Mouse (Mus musculus) adrenal gland, postnatal 25 days (tissue): ENCODE measurements at regions not wholly inside any gene's neighbourhood (a gene's known extent, or its start where the extent isn't known, plus 50 kb on each side); places are given as distances from the start of the nearest gene placed in this dataset.
A peak's percentile ranks its signal among the peaks of the same experiment; 100 is the strongest.
"Not testable (repeated sequence)": the region's sequence is repeated elsewhere in the genome, so short reads cannot be mapped to it uniquely, and the experiment has no call there.

Source experiments
- DNase-seq: peaks from one replicate; pipeline ENCODE4 v3.0.0; 2021; ENCODE audit warnings: mixed read lengths

- no peak for DNase-seq
Measured at GRCm38 (mm10) chr14:76964046-76964445, 72.5 kb upstream of the Ccdc122 start.

- DNase-seq: no peak
Measured at GRCm38 (mm10) chr14:76958875-76959274, 77.7 kb upstream of the Ccdc122 start.

- no peak for DNase-seq
Measured at GRCm38 (mm10) chr14:76957136-76957535, 79.4 kb upstream of the Ccdc122 start.

- DNase-seq: no peak
Measured at GRCm38 (mm10) chr14:76953171-76953570, 83.4 kb upstream of the Ccdc122 start.

- DNase-seq: peak; percentile 64
Measured at GRCm38 (mm10) chr14:76951450-76951849, 85.1 kb upstream of the Ccdc122 start.

- DNase-seq: no peak
Measured at GRCm38 (mm10) chr14:76949388-76949787, 87.2 kb upstream of the Ccdc122 start.

GRCm38 (mm10) chr14:76948948-76949347, 87.6 kb upstream of the Ccdc122 start:
- DNase-seq: peak; percentile 33

- no peak for DNase-seq
Measured at GRCm38 (mm10) chr14:76948481-76948880, 88.1 kb upstream of the Ccdc122 start.

- peak; percentile 54 for DNase-seq
Measured at GRCm38 (mm10) chr14:76947148-76947547, 89.4 kb upstream of the Ccdc122 start.

GRCm38 (mm10) chr14:76945626-76946025, 90.9 kb upstream of the Ccdc122 start:
- DNase-seq: no peak

GRCm38 (mm10) chr14:76941474-76942212, 94.9 kb upstream of the Ccdc122 start:
- DNase-seq: no peak

GRCm38 (mm10) chr14:76940507-76940906, 96.1 kb upstream of the Ccdc122 start:
- DNase-seq: no peak

GRCm38 (mm10) chr14:76936671-76937070, 99.9 kb upstream of the Ccdc122 start:
- no peak for DNase-seq

GRCm38 (mm10) chr14:76936051-76936450, 100.5 kb upstream of the Ccdc122 start:
- DNase-seq: not testable (repeated sequence)

- no peak for DNase-seq
Measured at GRCm38 (mm10) chr14:76935453-76935852, 101.1 kb upstream of the Ccdc122 start.

- no peak for DNase-seq
Measured at GRCm38 (mm10) chr14:76932890-76933289, 103.7 kb upstream of the Ccdc122 start.

- no peak for DNase-seq
Measured at GRCm38 (mm10) chr14:76931398-76931797, 105.2 kb upstream of the Ccdc122 start.

- no peak for DNase-seq
Measured at GRCm38 (mm10) chr14:76929562-76929961, 107.0 kb upstream of the Ccdc122 start.

- DNase-seq: no peak
Measured at GRCm38 (mm10) chr14:76928706-76929105, 107.9 kb upstream of the Ccdc122 start.

GRCm38 (mm10) chr14:76927245-76927806, 109.2 kb upstream of the Ccdc122 start:
- DNase-seq: no peak

- DNase-seq: no peak
Measured at GRCm38 (mm10) chr14:76926416-76926815, 110.2 kb upstream of the Ccdc122 start.

- DNase-seq: no peak
Measured at GRCm38 (mm10) chr14:76922399-76922939, 114.1 kb upstream of the Ccdc122 start.

- DNase-seq: no peak
Measured at GRCm38 (mm10) chr14:76918091-76918490, 118.5 kb upstream of the Ccdc122 start.
